Mouse (Mus musculus) small intestine, adult 2 months (tissue): ENCODE results near the gene Lsm12. TPM values are rescaled to one million over a fixed set of nuclear protein-coding genes. Genes with fewer than 3 reads are reported as not detected.

Source experiments
- H3K27ac ChIP-seq: fragments of 200-500 bp; 2 replicates; pipeline ENCODE4 v1.5.1; 2012; ENCODE audit warnings: low read depth, low read length, control low read depth, inconsistent platforms; ENCODE audit not compliant: insufficient read depth
- H3K27me3 ChIP-seq: fragments of 200-500 bp; 2 replicates; pipeline ENCODE4 v1.6.1; 2012; ENCODE audit warnings: mild to moderate bottlenecking, moderate library complexity, low read length, inconsistent platforms; ENCODE audit not compliant: control insufficient read depth, insufficient read depth
- H3K36me3 ChIP-seq: fragments of 200-500 bp; 2 replicates; pipeline ENCODE4 v1.6.1; 2012; ENCODE audit warnings: mild to moderate bottlenecking, low read length, control low read depth, inconsistent platforms; ENCODE audit not compliant: control insufficient read depth, insufficient read depth
- H3K4me1 ChIP-seq: fragments of 200-500 bp; 2 replicates; pipeline ENCODE4 v1.6.1; 2012; ENCODE audit warnings: low read length, inconsistent platforms, mixed read lengths; ENCODE audit not compliant: control insufficient read depth, insufficient read depth, insufficient read length
- H3K4me3 ChIP-seq: fragments of 200-500 bp; 2 replicates; pipeline ENCODE4 v1.5.1; 2012; ENCODE audit warnings: low read depth, mild to moderate bottlenecking, control low read depth, inconsistent platforms, low read length, moderate library complexity
- CTCF ChIP-seq: fragments of 200-500 bp; IDR thresholded peaks from 2 replicates; pipeline ENCODE4 v1.5.1; 2012; ENCODE audit warnings: low read depth, mild to moderate bottlenecking, control low read depth, inconsistent platforms, low read length, moderate library complexity, mixed read lengths; ENCODE audit not compliant: insufficient replicate concordance, insufficient read length; ENCODE audit errors: extremely low read depth
- POLR2A ChIP-seq: fragments of 200-500 bp; IDR thresholded peaks from 2 replicates; pipeline ENCODE4 v1.6.1; 2012; ENCODE audit warnings: low read depth, mild to moderate bottlenecking, control low read depth, inconsistent platforms, low read length, moderate library complexity
- WGBS: fragments of 180-500 bp; shearing (Covaris S2); methylation state at CpG from one replicate; pipeline ENCODE4 v1.1.7; 2018; 5-methylcytosine and 5-hydroxymethylcytosine counted together
- polyA plus RNA-seq: library from polyadenylated mRNA; depleted of rRNA; stranded (reverse); fragments of >200 nt; gene quantifications from 2 replicates; pipeline ENCODE4 v1.2.3, GENCODE M21; 2012

The Lsm12 gene
- polyA plus RNA-seq, 1 experiment = 18.7 TPM

- peak overlapping the region; percentile 60; the same call in 1 of the 2 replicates for H3K27ac ChIP-seq
- no peaks in the 10 kb centered on the region for H3K27me3 ChIP-seq
- no peak for TF ChIP-seq POLR2A
- TF ChIP-seq CTCF = no peak
- H3K4me1 ChIP-seq = peaks cover 50% of the 10 kb centered on the region
- WGBS = 53% methylated on average over 11 of the region's 11 CpGs
- H3K36me3 ChIP-seq = peaks cover 2% of the 10 kb centered on the region; the same call in 1 of the 2 replicates
- no peak overlapping the region for H3K4me3 ChIP-seq
These were observed 30.4 kb upstream of the Lsm12 start for GRCm38 (mm10) chr11:102215511-102215910.

DNA sequence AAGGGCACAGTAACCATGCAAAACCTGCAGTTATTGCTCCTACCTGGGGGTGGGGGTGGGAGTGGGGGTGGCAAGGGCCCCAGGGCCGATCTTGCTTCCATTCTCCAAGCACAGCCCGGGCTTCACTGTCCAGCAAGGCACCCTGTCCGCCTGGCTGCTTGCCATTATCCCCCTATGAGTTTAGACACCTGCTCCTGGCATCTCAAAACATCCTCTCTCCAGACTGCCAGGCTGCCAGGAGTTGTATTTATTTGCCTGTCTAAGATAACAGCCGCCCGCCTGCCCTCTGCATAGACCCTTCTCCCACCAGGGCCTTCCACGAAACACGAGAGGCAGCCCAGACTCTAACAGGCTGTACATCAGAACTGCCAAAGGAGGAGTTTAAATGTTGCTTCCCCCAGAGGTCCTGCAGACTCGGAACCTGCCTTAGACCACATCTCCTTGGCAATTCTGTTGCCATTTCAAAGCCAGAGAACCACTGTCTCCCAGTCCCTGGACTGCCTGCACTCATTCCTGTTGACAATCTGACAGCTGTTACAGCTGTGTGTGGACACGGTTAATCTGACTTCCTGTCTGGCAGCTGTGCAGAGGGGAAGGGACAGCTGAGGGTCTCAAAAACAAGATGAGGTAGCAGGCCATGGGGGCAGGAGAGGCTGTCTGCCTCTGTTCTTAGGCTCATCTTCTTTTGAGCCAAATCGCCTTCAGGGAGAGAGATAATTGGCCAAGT lies 29.5 kb upstream of the Lsm12 start:
- Histone ChIP-seq H3K27me3 (no peaks in the 10 kb centered on the region), H3K36me3 (peaks cover 2% of the 10 kb centered on the region; the same call in 1 of the 2 replicates), H3K27ac (no peak overlapping the region), H3K4me3 (no peak overlapping the region), H3K4me1 (peaks cover 47% of the 10 kb centered on the region)
- TF ChIP-seq CTCF (no peak), POLR2A (no peak)
- WGBS = 57% methylated on average over 10 of the region's 10 CpGs

GRCm38 (mm10) chr11:102211936-102212341 lies 26.8 kb upstream of the Lsm12 start:
- whole genome bisulfite sequencing = 72% methylated on average over 18 of the region's 18 CpGs
- TF ChIP-seq POLR2A = no peak
- no peak for TF ChIP-seq CTCF
- no peak overlapping the region for H3K4me3 ChIP-seq
- H3K27ac ChIP-seq = no peak overlapping the region
- H3K36me3 ChIP-seq = peaks cover 2% of the 10 kb centered on the region; the same call in 1 of the 2 replicates
- peaks cover 34% of the 10 kb centered on the region for H3K4me1 ChIP-seq
- H3K27me3 ChIP-seq = no peaks in the 10 kb centered on the region

DNA sequence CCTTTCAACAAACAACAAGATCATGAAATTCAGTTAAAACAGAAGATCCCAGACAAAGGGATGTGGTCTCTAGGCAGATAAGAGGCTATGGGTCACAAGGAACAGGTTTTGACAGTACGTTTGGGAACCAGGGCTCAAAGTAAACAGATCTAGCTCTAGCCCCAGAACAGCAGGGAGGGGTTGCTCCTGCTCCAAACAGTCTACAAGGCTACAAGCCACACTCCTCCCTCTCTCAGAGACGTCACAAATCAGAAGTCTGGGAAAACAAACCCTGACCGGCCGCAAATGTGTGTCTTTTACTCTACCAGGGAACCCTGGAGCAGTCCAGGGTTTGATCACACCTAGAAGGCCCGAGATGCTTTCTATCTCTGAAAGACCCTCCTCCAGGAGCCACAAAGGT lies 25.9 kb upstream of the Lsm12 start:
- TF ChIP-seq POLR2A (no peak), CTCF (no peak)
- 69% methylated on average over 5 of the region's 5 CpGs for WGBS
- H3K36me3 ChIP-seq = peaks cover 8% of the 10 kb centered on the region; the same call in 1 of the 2 replicates
- H3K4me3 ChIP-seq = no peak overlapping the region
- peaks cover 28% of the 10 kb centered on the region for H3K4me1 ChIP-seq
- 0 out of 2 replicates have a peak overlapping the region, but pooled peaks have one; percentile 3 for H3K27ac ChIP-seq
- H3K27me3 ChIP-seq = no peaks in the 10 kb centered on the region

- peaks cover 22% of the 10 kb centered on the region for H3K4me1 ChIP-seq
These were observed 25.1 kb upstream of the Lsm12 start for GRCm38 (mm10) chr11:102210185-102210584.

DNA sequence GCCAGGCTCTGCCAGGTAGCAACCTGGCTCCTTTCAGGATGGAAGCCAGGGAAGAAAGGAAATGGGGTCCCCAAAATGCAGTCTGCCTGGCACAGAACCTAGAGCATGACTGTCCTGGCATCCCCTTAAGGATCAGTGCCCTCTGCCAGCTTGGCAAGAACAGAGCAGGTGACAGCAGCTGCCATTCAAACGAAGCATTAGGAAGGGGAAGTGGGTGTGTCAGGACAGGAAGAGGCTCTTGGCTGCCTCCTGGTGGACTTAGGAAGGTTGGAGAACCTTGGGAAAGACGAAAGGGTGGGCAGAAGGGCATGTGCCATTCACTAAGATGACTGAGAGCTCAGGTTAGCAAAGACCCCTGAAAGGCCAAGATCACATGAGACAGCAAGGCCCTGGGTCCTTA lies 24.6 kb upstream of the Lsm12 start:
- Histone ChIP-seq H3K4me1 (peaks cover 20% of the 10 kb centered on the region), H3K27me3 (no peaks in the 10 kb centered on the region), H3K27ac (no peak overlapping the region), H3K4me3 (no peak overlapping the region), H3K36me3 (peaks cover 8% of the 10 kb centered on the region; the same call in 1 of the 2 replicates)
- 2% methylated on average over 2 of the region's 2 CpGs for WGBS
- TF ChIP-seq CTCF (peak; percentile 75; the same call in 1 of the 2 replicates), POLR2A (no peak)

More at GRCm38 (mm10) chr11:102210185-102210584, 25.1 kb upstream of the Lsm12 start:
- Histone ChIP-seq H3K27ac (no peak overlapping the region), H3K36me3 (peaks cover 8% of the 10 kb centered on the region; the same call in 1 of the 2 replicates), H3K27me3 (no peaks in the 10 kb centered on the region), H3K4me3 (no peak overlapping the region)
- TF ChIP-seq POLR2A = no peak
- whole genome bisulfite sequencing = 62% methylated on average over 3 of the region's 3 CpGs

DNA sequence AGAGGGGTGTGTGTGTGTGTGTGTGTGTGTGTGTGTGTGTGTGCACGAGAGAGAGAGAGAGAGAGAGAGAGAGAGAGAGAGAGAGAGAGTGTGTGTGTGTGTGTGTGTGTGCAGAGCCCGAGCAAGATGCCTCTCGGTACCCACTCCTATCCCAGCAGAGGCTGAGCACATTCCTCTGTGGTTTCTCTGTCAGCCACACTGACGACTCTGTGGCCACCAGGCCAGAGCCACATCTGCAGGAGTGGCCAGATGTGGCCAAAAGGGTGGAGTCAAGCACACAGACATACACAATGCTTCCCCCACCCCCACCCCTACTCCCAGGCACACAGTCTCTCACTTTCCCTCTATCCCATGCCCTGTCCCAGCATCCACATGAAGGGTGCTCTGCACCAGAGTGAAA lies 23.8 kb upstream of the Lsm12 start:
- Histone ChIP-seq H3K4me3 (no peak overlapping the region), H3K27me3 (no peaks in the 10 kb centered on the region), H3K27ac (no peak overlapping the region), H3K36me3 (peaks cover 11% of the 10 kb centered on the region; the same call in 1 of the 2 replicates), H3K4me1 (peaks cover 15% of the 10 kb centered on the region; the same call in 1 of the 2 replicates)
- WGBS = 68% methylated on average over 3 of the region's 4 CpGs
- no peak for TF ChIP-seq CTCF
- TF ChIP-seq POLR2A = no peak
